Mouse (Mus musculus) ES-E14 (cell line): ENCODE measurements around the gene Plxna2. TPM values are rescaled to one million over a fixed set of nuclear protein-coding genes. Genes with fewer than 3 reads are reported as not detected.

Experiments used
- DNase-seq: peaks from one replicate; pipeline ENCODE4 v3.0.0-alpha.2; 2013; ENCODE audit warnings: low read depth, low spot score
- H3K27ac ChIP-seq: 2 replicates; pipeline ENCODE4 v1.5.1; 2012; ENCODE audit warnings: low read depth, mild to moderate bottlenecking, low read length, moderate library complexity, mixed read lengths; ENCODE audit not compliant: poor library complexity, insufficient read depth, severe bottlenecking
- H3K36me3 ChIP-seq: 2 replicates; pipeline ENCODE4 v1.6.1; 2012; ENCODE audit warnings: mild to moderate bottlenecking, low read length, moderate library complexity, mixed read lengths; ENCODE audit not compliant: control insufficient read depth, poor library complexity, insufficient read depth, severe bottlenecking
- H3K4me1 ChIP-seq, 2 experiments: fragments of 150-350 bp in 1 of 2; sonication (generic) in 1 of 2; 2 replicates each; pipeline ENCODE4 v1.6.1; 2012; ENCODE audit warnings: low read length in 2 of 2, mild to moderate bottlenecking in 1 of 2, mixed read lengths in 1 of 2; ENCODE audit not compliant: control insufficient read depth in 2 of 2, insufficient read depth in 2 of 2, poor library complexity in 1 of 2
- H3K4me3 ChIP-seq, 2 experiments: fragments of 150-350 bp in 1 of 2; sonication (generic) in 1 of 2; 2 replicates each; pipeline ENCODE4 v1.5.1; 2012; ENCODE audit warnings: low read length in 2 of 2, low read depth in 1 of 2, mild to moderate bottlenecking in 1 of 2, mixed read lengths in 1 of 2; ENCODE audit not compliant: insufficient read depth in 1 of 2, poor library complexity in 1 of 2, severe bottlenecking in 1 of 2
- H3K9ac ChIP-seq: 2 replicates; pipeline ENCODE4 v1.6.1; 2012; ENCODE audit warnings: low read depth, mild to moderate bottlenecking, low read length, mixed read lengths; ENCODE audit not compliant: poor library complexity, insufficient read depth, severe bottlenecking
- H3K9me3 ChIP-seq: fragments of 150-350 bp; sonication (generic); 2 replicates; pipeline ENCODE4 v1.6.1; 2012; ENCODE audit warnings: low read depth, mild to moderate bottlenecking, low read length; ENCODE audit not compliant: control insufficient read depth, insufficient read depth
- CHD2 ChIP-seq: IDR thresholded peaks from 2 replicates; pipeline ENCODE4 v1.6.1; 2014; ENCODE audit warnings: mild to moderate bottlenecking, low read depth, low read length, inconsistent platforms
- HCFC1 ChIP-seq: IDR thresholded peaks from 2 replicates; pipeline ENCODE4 v1.6.1; 2012; ENCODE audit warnings: low read length, inconsistent platforms, borderline replicate concordance; ENCODE audit not compliant: insufficient read depth
- MAFK ChIP-seq: IDR thresholded peaks from 2 replicates; pipeline ENCODE4 v1.6.1; 2014; ENCODE audit warnings: mild to moderate bottlenecking, low read depth, low read length, inconsistent platforms; ENCODE audit not compliant: insufficient read depth
- ZC3H11A ChIP-seq: IDR thresholded peaks from 2 replicates; pipeline ENCODE4 v1.6.1; 2012; ENCODE audit warnings: low read depth, mild to moderate bottlenecking, inconsistent platforms, low read length, borderline replicate concordance
- ZNF384 ChIP-seq: IDR thresholded peaks from 2 replicates; pipeline ENCODE4 v1.6.1; 2012; ENCODE audit warnings: low read depth, low read length, inconsistent platforms
- in situ Hi-C, 2 experiments: fragments of 600-800 bp; cut with MboI; formaldehyde crosslinking; loops; one replicate each; pipeline ENCODE4 v1.15.1; 2025; ENCODE audit warnings: low sequenced_read_pairs in 2 of 2, inconsistent platforms in 1 of 2; ENCODE audit not compliant: unreplicated experiment in 2 of 2
- total RNA-seq: library from RNA; depleted of rRNA; stranded (reverse); fragments of 300-350 nt; gene quantifications from 2 replicates; pipeline ENCODE4 v1.2.3, GENCODE M21; 2012

The Plxna2 gene
- total RNA-seq, 1 experiment = 3.9 TPM

DNA sequence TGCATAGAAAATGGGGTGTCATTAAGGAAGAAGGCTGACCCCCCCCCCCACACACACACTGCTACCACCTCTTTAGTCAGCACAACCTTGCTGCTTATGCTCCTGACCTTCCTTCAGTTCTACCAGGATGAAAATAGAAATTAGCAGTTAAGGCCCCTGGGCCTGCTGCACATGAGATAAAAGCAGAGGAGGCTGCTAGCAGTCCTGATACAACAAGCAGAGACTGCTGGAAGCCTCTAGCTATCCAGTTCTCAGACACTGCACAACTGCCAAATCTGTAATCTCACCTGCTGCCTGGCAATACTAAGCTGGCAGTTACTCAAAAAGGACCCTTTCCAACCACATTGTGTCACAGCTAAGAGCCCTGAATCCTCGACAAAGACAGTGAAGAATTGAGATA is 197.5 kb downstream of the Plxna2 start:
- in situ Hi-C loops = no loop called here
- DNase-seq = no peak
- H3K27ac ChIP-seq = no peak overlapping the region
- no peak overlapping the region for H3K9ac ChIP-seq
- H3K4me3 ChIP-seq = no peak overlapping the region
- no peaks in the 10 kb centered on the region for H3K9me3 ChIP-seq
- no peaks in the 10 kb centered on the region for H3K4me1 ChIP-seq
- no peaks in the 10 kb centered on the region for H3K36me3 ChIP-seq
- TF ChIP-seq ZC3H11A (no peak), ZNF384 (no peak), MAFK (no peak), HCFC1 (no peak), CHD2 (no peak)

DNA sequence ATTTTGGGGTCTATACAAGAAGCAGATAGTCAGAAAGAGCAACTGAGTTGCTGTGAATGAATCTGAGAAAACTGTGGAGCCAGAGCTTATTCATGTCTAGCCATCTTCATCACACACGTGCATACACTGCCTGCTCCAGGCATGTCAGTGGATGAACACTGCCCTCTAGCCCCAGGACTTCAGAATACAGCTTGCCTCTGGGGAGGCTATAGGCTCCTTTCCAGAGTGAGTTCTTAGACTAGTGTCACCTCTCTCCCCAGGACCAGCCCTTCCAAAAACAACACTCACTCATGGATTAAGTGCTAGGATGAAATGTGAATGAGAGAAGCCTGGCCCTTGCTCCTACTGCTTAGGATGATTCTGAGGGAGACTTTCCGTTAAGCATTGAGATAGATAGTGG is 198.9 kb downstream of the Plxna2 start:
- no peak overlapping the region for H3K9ac ChIP-seq
- no peak overlapping the region for H3K4me3 ChIP-seq
- TF ChIP-seq ZC3H11A (peak; percentile 93), HCFC1 (no peak)
- H3K36me3 ChIP-seq = no peaks in the 10 kb centered on the region
- DNase-seq = peak; percentile 44
- no peaks in the 10 kb centered on the region; a peak in 1 of 4 replicates for H3K4me1 ChIP-seq
- H3K9me3 ChIP-seq = no peaks in the 10 kb centered on the region
- in situ Hi-C loops = no loop called here
- H3K27ac ChIP-seq = no peak overlapping the region

DNA sequence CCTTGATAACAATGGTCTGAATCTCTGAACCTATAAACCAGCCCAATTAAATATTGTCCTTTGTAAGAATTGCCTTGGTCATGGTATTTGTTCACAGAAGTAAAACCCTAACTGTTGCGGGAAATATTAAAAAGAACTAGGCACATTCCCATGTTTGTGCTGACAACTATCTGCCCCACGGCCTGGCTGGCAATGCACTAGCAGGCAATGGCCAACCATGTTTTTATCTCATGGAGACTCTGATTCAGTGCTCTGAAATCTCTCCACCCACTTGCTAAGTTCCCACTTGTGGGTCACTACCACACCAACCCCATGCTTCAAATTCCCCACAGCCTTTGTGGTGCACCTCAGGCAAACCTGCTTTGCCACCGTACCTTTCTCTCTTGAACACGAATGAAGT is 202.9 kb downstream of the Plxna2 start:
- Histone ChIP-seq H3K4me3 (no peak overlapping the region), H3K27ac (no peak overlapping the region), H3K4me1 (no peaks in the 10 kb centered on the region; a peak in 1 of 4 replicates), H3K9me3 (no peaks in the 10 kb centered on the region), H3K36me3 (no peaks in the 10 kb centered on the region), H3K9ac (no peak overlapping the region)
- in situ Hi-C loops = no loop called here
- no peak for DNase-seq
- TF ChIP-seq ZNF384 (no peak), MAFK (no peak), CHD2 (no peak), ZC3H11A (no peak)

DNA sequence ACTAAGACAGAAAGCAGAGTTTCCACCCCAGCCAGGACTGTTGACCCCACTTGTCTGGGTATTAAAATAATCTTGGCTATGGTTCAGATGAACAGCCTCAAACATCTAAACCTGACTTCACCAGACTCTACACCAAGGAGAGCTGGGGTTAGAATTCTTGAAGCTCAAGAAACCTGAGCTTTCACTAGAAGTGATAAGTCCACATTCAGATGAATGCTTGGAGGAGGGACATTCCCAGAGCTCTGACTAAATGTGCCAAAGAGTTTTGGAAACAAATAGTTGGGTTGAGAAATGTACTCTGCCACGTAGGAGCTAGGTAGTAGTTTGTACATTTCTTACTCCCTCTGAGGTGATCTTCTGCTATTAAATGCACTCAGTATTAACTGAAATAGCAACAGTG is 203.7 kb downstream of the Plxna2 start:
- Histone ChIP-seq H3K36me3 (no peaks in the 10 kb centered on the region), H3K27ac (no peak overlapping the region), H3K9me3 (no peaks in the 10 kb centered on the region), H3K4me1 (no peaks in the 10 kb centered on the region; a peak in 1 of 4 replicates), H3K4me3 (no peak overlapping the region), H3K9ac (no peak overlapping the region)
- TF ChIP-seq HCFC1 = no peak
- no peak for TF ChIP-seq ZC3H11A
- TF ChIP-seq MAFK = no peak
- no peak for TF ChIP-seq CHD2
- TF ChIP-seq ZNF384 = no peak
- in situ Hi-C loops = no loop called here
- no peak for DNase-seq

DNA sequence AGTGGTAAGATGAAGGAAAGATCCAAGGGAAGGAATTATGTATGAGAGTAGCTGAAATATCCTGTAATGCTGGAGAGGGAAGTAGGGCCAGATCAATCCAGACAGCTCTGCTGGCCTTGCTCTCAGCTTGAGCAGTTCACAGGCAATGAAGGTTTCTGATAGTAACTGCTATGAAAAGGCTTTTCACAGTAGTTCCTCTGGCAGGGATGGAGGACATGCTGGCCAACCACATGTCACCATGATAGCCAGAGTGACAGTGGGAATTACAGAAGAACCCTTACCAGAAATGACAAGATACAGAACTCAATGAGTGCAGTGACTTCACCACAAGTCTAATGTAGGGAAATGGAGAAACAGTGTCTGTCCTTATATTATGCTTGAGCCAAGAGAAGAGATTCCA is 210.3 kb downstream of the Plxna2 start:
- no peak for DNase-seq
- no peak overlapping the region for H3K9ac ChIP-seq
- H3K36me3 ChIP-seq = no peaks in the 10 kb centered on the region
- no peak overlapping the region for H3K4me3 ChIP-seq
- H3K4me1 ChIP-seq = no peaks in the 10 kb centered on the region
- no peak overlapping the region for H3K27ac ChIP-seq
- H3K9me3 ChIP-seq = no peaks in the 10 kb centered on the region
- TF ChIP-seq MAFK (no peak), ZNF384 (no peak), HCFC1 (no peak), ZC3H11A (no peak), CHD2 (no peak)
- in situ Hi-C loops = no loop called here
